Mouse (Mus musculus): ENCODE results near the gene Ephx3. TPM values are rescaled to one million over a fixed set of nuclear protein-coding genes. Genes with fewer than 3 reads are reported as not detected.
"Not testable (repeated sequence)": the region's sequence is repeated elsewhere in the genome, so short reads cannot be mapped to it uniquely, and the experiment has no call there.

Ephx3 gene
- 0.30 and 0.34 TPM in 2 replicates for polyA plus RNA-seq (2015; fragmentation: Nextera tagmentation; extraction: Ambion mirVana)

DNA sequence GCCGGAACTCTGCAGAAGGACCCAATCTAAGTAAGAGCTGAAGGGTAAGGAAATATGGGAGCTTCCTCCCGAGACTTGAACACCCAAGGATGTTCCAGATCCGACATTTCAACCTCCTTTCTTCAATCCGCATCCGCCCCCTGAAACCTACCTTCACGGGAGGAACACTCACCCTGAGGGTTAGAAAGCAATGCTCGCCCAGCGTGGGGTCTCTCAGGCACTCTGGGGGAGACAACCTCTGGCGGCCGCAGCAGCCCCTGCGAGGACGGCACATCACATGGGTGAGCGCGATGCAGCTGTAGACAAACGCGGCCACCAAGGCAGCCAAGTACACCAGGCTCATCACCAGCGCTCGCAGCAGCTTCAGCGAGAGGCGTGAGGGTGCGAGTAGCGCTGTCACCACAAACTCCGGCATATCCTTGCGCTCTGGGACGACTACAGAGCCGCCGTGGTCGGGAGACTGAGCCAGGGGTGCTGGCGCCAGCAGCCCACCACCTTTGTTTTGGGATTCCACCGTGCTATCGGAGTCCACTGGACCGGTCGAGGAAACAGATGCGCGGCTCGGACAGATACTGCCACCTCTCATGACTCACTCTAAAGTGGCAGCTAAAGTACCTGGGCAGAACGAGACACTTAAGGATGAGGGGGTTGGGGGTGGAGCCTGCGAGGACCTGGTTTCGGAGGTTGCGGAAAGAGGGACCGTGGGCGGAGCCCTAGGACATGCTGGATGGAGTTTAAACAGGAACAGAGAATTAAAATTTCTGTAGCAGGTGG is at the start of gene Ephx3:
Gene Ephx3 (minus strand): TSS at position 687 of the 774 bp plus-strand sequence.
- Histone ChIP-seq H3K27ac (no peak within 1 kb of the TSS), H3K4me3 (peak within 1 kb of the TSS; percentile 46), H3K27me3 (peaks cover 24% of the 10 kb centered on the region), H3K36me3 (no peaks in the 10 kb centered on the region), H3K4me1 (replicated peaks) (peaks cover 16% of the 10 kb centered on the region), H3K9ac (0 out of 2 replicates have a peak within 1 kb of the TSS, but pooled peaks have one; percentile 43), H3K4me2 (peak within 1 kb of the TSS; percentile 81), H3K9me3 (replicated peaks) (no peaks in the 10 kb centered on the region)
- WGBS: 6% methylated on average over 42 of the region's 42 CpGs
- no peak for ATAC-seq (replicated peaks; ENCODE audit: insufficient number of reproducible peaks, insufficient read depth, low FRiP score, low read depth)

DNA sequence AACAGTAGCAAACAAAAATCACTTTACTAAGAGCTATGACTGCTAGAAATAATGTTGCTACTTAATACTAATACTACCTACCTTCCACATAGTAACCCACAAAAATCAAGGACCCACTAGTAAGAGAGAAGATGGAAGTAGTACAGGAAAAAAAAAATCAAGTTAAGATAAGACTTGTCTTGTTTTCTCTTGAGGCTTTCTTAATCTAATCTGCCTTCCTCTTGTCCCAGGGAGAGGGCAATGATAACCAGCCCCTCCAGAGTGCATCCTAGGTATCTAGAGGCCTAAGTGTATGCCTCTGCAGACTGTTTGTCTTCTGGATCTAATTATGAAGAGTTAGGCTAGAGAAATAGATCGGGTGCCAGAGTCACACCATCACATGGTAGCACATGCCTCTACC is 49.2 kb upstream of the Ephx3 start:
- Histone ChIP-seq H3K9ac (no peak overlapping the region), H3K27me3 (no peaks in the 10 kb centered on the region), H3K9me3 (replicated peaks) (no peaks in the 10 kb centered on the region), H3K4me3 (no peak overlapping the region), H3K4me2 (no peak overlapping the region), H3K4me1 (replicated peaks) (peaks cover 60% of the 10 kb centered on the region), H3K27ac (no peak overlapping the region), H3K36me3 (0 out of 2 replicates have a peak, but pooled peaks cover 2% of the 10 kb centered on the region)
- no peak for ATAC-seq (replicated peaks; ENCODE audit: insufficient number of reproducible peaks, insufficient read depth, low FRiP score, low read depth)
- WGBS: 36% methylated on average over 1 of the region's 1 CpGs

DNA sequence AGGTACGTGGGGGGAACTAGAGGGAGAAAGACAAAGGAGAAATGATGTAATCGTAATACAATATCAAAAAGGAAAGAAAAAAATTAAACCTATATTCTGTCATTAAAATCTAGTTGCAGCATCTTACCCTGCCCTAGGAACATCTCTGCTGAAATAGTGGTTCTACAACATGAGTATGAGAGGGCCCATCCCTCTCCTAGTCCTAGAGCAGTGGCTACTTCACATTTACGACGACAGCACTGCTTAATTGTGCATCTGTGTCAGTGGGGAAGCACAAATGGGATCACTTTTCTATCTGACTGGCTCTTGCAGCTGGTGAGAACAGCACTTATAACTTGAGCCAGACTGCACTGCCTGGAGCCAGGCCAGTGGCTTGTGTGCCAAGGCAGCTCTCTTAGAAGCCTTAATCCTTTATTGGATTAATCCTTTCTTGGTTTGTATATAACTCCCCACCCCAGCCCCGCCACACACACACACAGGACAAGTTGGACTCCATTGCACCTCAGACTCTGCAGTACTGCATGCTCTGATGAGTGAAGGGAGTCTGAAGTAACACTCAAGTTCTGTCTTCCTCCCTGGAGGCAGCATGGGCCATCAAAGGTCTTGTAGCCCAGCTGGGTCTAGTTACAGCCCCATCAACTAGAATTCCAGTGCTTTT is 46.3 kb upstream of the Ephx3 start:
- H3K27ac ChIP-seq: peak overlapping the region; percentile 52
- H3K4me1 ChIP-seq (replicated peaks): peaks cover 44% of the 10 kb centered on the region
- H3K9ac ChIP-seq: no peak overlapping the region
- WGBS: 49% methylated on average over 5 of the region's 5 CpGs
- H3K27me3 ChIP-seq: no peaks in the 10 kb centered on the region
- no peak overlapping the region for H3K4me2 ChIP-seq
- H3K9me3 ChIP-seq (replicated peaks): no peaks in the 10 kb centered on the region
- H3K4me3 ChIP-seq: no peak overlapping the region
- 0 out of 2 replicates have a peak, but pooled peaks cover 2% of the 10 kb centered on the region for H3K36me3 ChIP-seq
- peak; percentile 55; the same call in 1 of the 2 replicates for ATAC-seq (replicated peaks; ENCODE audit: insufficient number of reproducible peaks, insufficient read depth, low FRiP score, low read depth)

- Histone ChIP-seq H3K4me3 (no peak overlapping the region), H3K27ac (no peak overlapping the region), H3K36me3 (peaks cover 17% of the 10 kb centered on the region), H3K4me2 (no peak overlapping the region), H3K9ac (no peak overlapping the region), H3K4me1 (replicated peaks) (peaks cover 31% of the 10 kb centered on the region), H3K9me3 (replicated peaks) (no peaks in the 10 kb centered on the region), H3K27me3 (no peaks in the 10 kb centered on the region)
- ATAC-seq (replicated peaks; ENCODE audit: insufficient number of reproducible peaks, insufficient read depth, low FRiP score, low read depth): no peak
These were observed 43.8 kb upstream of the Ephx3 start for GRCm38 (mm10) chr17:32233174-32233573.

GRCm38 (mm10) chr17:32229256-32229655 is 39.9 kb upstream of the Ephx3 start:
- H3K4me2 ChIP-seq: no peak overlapping the region
- H3K4me1 ChIP-seq (replicated peaks): peaks cover 8% of the 10 kb centered on the region
- peaks cover 50% of the 10 kb centered on the region for H3K36me3 ChIP-seq
- no peak overlapping the region for H3K9ac ChIP-seq
- H3K27me3 ChIP-seq: no peaks in the 10 kb centered on the region
- 95% methylated on average over 4 of the region's 4 CpGs for WGBS
- H3K4me3 ChIP-seq: no peak overlapping the region
- H3K27ac ChIP-seq: no peak overlapping the region
- ATAC-seq (replicated peaks; ENCODE audit: insufficient number of reproducible peaks, insufficient read depth, low FRiP score, low read depth): no peak
- H3K9me3 ChIP-seq (replicated peaks): no peaks in the 10 kb centered on the region

DNA sequence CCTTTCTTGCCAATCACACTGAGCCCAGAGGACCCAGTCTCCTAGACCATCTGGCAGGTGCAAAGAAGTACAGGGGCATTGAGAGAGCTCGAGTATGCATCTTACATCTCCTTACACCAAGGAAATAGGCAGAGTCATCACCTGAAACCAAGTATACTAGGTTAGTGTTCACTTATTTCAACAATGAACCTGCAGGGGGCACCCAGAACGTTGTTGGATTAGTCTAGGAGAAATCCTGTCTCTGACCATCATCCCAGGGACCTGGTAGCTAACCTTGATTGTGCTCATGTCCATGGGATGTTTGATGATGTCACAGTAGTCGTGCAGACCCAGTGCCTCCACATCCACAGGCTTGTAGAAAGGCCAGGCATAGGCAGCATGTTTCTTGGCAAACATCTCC is 31.5 kb upstream of the Ephx3 start:
- no peak for ATAC-seq (replicated peaks; ENCODE audit: insufficient number of reproducible peaks, insufficient read depth, low FRiP score, low read depth)
- 63% methylated on average over 3 of the region's 3 CpGs for WGBS
- Histone ChIP-seq H3K9me3 (replicated peaks) (no peaks in the 10 kb centered on the region), H3K36me3 (peaks cover 78% of the 10 kb centered on the region), H3K4me2 (no peak overlapping the region), H3K9ac (no peak overlapping the region), H3K4me1 (replicated peaks) (no peaks in the 10 kb centered on the region), H3K27ac (no peak overlapping the region), H3K27me3 (no peaks in the 10 kb centered on the region), H3K4me3 (no peak overlapping the region)

GRCm38 (mm10) chr17:32215587-32215986 is 26.2 kb upstream of the Ephx3 start:
- peaks cover 77% of the 10 kb centered on the region for H3K36me3 ChIP-seq
- not testable (repeated sequence) for H3K4me3 ChIP-seq

GRCm38 (mm10) chr17:32211554-32211953 is 22.2 kb upstream of the Ephx3 start:
- not testable (repeated sequence) for H3K9me3 ChIP-seq (replicated peaks); ATAC-seq (replicated peaks; ENCODE audit: insufficient number of reproducible peaks, insufficient read depth, low FRiP score, low read depth); H3K27me3 ChIP-seq; H3K9ac ChIP-seq; H3K4me3 ChIP-seq; H3K4me2 ChIP-seq; H3K27ac ChIP-seq
- Histone ChIP-seq H3K4me1 (replicated peaks) (peaks cover 29% of the 10 kb centered on the region), H3K36me3 (peaks cover 66% of the 10 kb centered on the region)
- 91% methylated on average over 6 of the region's 6 CpGs for WGBS

More at GRCm38 (mm10) chr17:32215587-32215986, 26.2 kb upstream of the Ephx3 start:
- not testable (repeated sequence) for H3K9me3 ChIP-seq (replicated peaks); H3K4me2 ChIP-seq; ATAC-seq (replicated peaks; ENCODE audit: insufficient number of reproducible peaks, insufficient read depth, low FRiP score, low read depth); H3K27me3 ChIP-seq; H3K4me1 ChIP-seq (replicated peaks); H3K9ac ChIP-seq; H3K27ac ChIP-seq
- WGBS: 78% methylated on average over 4 of the region's 4 CpGs

- H3K4me3 ChIP-seq: no peak overlapping the region
- no peak overlapping the region for H3K4me2 ChIP-seq
- H3K4me1 ChIP-seq (replicated peaks): peaks cover 32% of the 10 kb centered on the region
- 34% methylated on average over 3 of the region's 3 CpGs for whole genome bisulfite sequencing
- no peaks in the 10 kb centered on the region for H3K9me3 ChIP-seq (replicated peaks)
- peak overlapping the region; percentile 54 for H3K27ac ChIP-seq
- ATAC-seq (replicated peaks; ENCODE audit: insufficient number of reproducible peaks, insufficient read depth, low FRiP score, low read depth): no peak; the same call in 1 of the 2 replicates
- 0 out of 2 replicates have a peak overlapping the region, but pooled peaks have one; percentile 6 for H3K9ac ChIP-seq
- peaks cover 61% of the 10 kb centered on the region for H3K36me3 ChIP-seq
- no peaks in the 10 kb centered on the region for H3K27me3 ChIP-seq
These were observed 20.4 kb upstream of the Ephx3 start for GRCm38 (mm10) chr17:32209752-32210151.

GRCm38 (mm10) chr17:32209144-32209543 is 19.8 kb upstream of the Ephx3 start:
- H3K4me1 ChIP-seq (replicated peaks): peaks cover 32% of the 10 kb centered on the region
- no peak overlapping the region for H3K4me2 ChIP-seq
- H3K36me3 ChIP-seq: peaks cover 61% of the 10 kb centered on the region
- H3K9ac ChIP-seq: 0 out of 2 replicates have a peak overlapping the region, but pooled peaks have one; percentile 6
- H3K9me3 ChIP-seq (replicated peaks): no peaks in the 10 kb centered on the region
- no peak overlapping the region for H3K4me3 ChIP-seq
- H3K27me3 ChIP-seq: no peaks in the 10 kb centered on the region
- 0 out of 2 replicates have a peak, but pooled peaks have one; percentile 44 for ATAC-seq (replicated peaks; ENCODE audit: insufficient number of reproducible peaks, insufficient read depth, low FRiP score, low read depth)
- H3K27ac ChIP-seq: peak overlapping the region; percentile 90
- 58% methylated on average over 6 of the region's 6 CpGs for WGBS

DNA sequence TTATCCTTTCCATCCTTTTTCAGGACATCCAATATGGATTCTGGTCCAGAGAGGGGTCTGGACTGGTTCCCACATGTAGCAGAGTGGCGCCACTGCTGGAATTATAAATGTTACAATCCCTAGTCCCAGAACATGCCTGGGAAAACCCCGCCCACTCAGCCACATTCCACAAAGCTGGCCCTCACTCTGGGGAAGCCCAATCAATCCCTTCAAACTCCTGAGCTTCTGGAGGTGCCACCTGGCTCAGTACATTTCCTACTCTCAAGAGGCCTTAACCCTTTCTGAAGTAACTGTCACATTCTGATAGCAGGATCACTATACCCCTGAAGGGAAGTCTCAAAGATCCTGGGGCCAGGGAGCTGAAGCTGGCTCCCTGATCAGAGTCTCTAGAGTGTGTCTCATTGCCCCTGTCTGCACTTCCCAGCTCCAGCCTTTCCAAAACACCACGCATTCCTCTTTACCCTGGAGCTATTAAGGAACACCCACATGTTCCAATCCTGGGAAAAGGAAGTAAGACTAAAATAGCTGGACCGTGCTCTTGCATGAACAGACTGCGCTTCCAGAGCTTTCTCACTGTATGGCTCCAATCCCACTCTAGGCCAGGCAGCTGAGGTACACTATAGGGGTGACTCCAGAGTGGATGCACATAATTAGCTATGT is 18.4 kb upstream of the Ephx3 start:
- H3K4me2 ChIP-seq: peak overlapping the region; percentile 36
- no peaks in the 10 kb centered on the region for H3K9me3 ChIP-seq (replicated peaks)
- no peaks in the 10 kb centered on the region for H3K27me3 ChIP-seq
- peaks cover 32% of the 10 kb centered on the region for H3K4me1 ChIP-seq (replicated peaks)
- WGBS: 26% methylated on average over 5 of the region's 5 CpGs
- peaks cover 59% of the 10 kb centered on the region for H3K36me3 ChIP-seq
- peak; percentile 68 for ATAC-seq (replicated peaks; ENCODE audit: insufficient number of reproducible peaks, insufficient read depth, low FRiP score, low read depth)
- no peak overlapping the region for H3K4me3 ChIP-seq
- no peak overlapping the region for H3K9ac ChIP-seq
- H3K27ac ChIP-seq: peak overlapping the region; percentile 90
